Mouse (Mus musculus) liver, embryonic 15.5 days (tissue): ENCODE results near the gene Ago3. TPM values are rescaled to one million over a fixed set of nuclear protein-coding genes. Genes with fewer than 3 reads are reported as not detected.

Experiments
- ATAC-seq: fragments of 200-750 bp; cut with Nextera tagmentation; 2 replicates; pipeline ENCODE4 v1.8.0; 2017; ENCODE audit warnings: moderate number of reproducible peaks, mild to moderate bottlenecking, moderate library complexity; ENCODE audit not compliant: insufficient read depth
- H3K27ac ChIP-seq: fragments of 300-500 bp; sonication (generic); replicated peaks from 2 replicates; pipeline ENCODE4 v1.5.1; 2015; ENCODE audit warnings: mild to moderate bottlenecking, inconsistent platforms
- H3K27me3 ChIP-seq: fragments of 300-500 bp; sonication (generic); 2 replicates; pipeline ENCODE4 v1.6.1; 2015; ENCODE audit warnings: mild to moderate bottlenecking, inconsistent platforms
- H3K36me3 ChIP-seq: fragments of 300-500 bp; sonication (generic); replicated peaks from 2 replicates; pipeline ENCODE4 v1.6.1; 2015; ENCODE audit warnings: moderate library complexity, mild to moderate bottlenecking, inconsistent platforms
- H3K4me1 ChIP-seq: fragments of 300-500 bp; sonication (generic); replicated peaks from 2 replicates; pipeline ENCODE4 v1.6.1; 2015; ENCODE audit warnings: inconsistent platforms
- H3K4me2 ChIP-seq: fragments of 300-500 bp; sonication (generic); 2 replicates; pipeline ENCODE4 v1.6.1; 2015; ENCODE audit warnings: moderate library complexity, mild to moderate bottlenecking, inconsistent platforms
- H3K4me3 ChIP-seq: fragments of 300-500 bp; sonication (generic); replicated peaks from 2 replicates; pipeline ENCODE4 v1.5.1; 2015; ENCODE audit warnings: mild to moderate bottlenecking, inconsistent platforms
- H3K9ac ChIP-seq: fragments of 300-500 bp; sonication (generic); 2 replicates; pipeline ENCODE4 v1.6.1; 2015; ENCODE audit warnings: moderate library complexity, mild to moderate bottlenecking, inconsistent platforms
- H3K9me3 ChIP-seq: fragments of 300-500 bp; sonication (generic); replicated peaks from 2 replicates; pipeline ENCODE4 v1.6.1; 2016; ENCODE audit warnings: inconsistent platforms
- WGBS: fragments of 180-500 bp; shearing (Covaris S2); methylation state at CpG from one replicate; pipeline ENCODE4 v1.1.7; 2015; ENCODE audit warnings: mixed read lengths; ENCODE audit not compliant: insufficient replicate concordance; 5-methylcytosine and 5-hydroxymethylcytosine counted together
- polyA plus RNA-seq: library from polyadenylated mRNA; unstranded; fragments of >200 nt; fragmentation: Nextera tagmentation; extraction: Ambion mirVana; gene quantifications from 2 replicates; pipeline ENCODE4 v1.2.1, GENCODE M21; 2015

Gene Ago3
- polyA plus RNA-seq, 1 experiment from 2014 or later = 5.2 TPM

GRCm38 (mm10) chr4:126415707-126416106, 13.6 kb downstream of the Ago3 start:
- Histone ChIP-seq H3K4me1 (no peaks in the 10 kb centered on the region), H3K4me3 (no peak overlapping the region), H3K9ac (no peak overlapping the region), H3K36me3 (0 out of 2 replicates have a peak, but pooled peaks cover 5% of the 10 kb centered on the region), H3K4me2 (no peak overlapping the region), H3K9me3 (no peaks in the 10 kb centered on the region), H3K27ac (no peak overlapping the region), H3K27me3 (no peaks in the 10 kb centered on the region)
- ATAC-seq = no peak

GRCm38 (mm10) chr4:126412526-126412925, 16.8 kb downstream of the Ago3 start:
- 84% methylated on average over 3 of the region's 3 CpGs for WGBS
- no peak overlapping the region for H3K27ac ChIP-seq
- no peak overlapping the region for H3K4me3 ChIP-seq
- no peak for ATAC-seq
- no peak overlapping the region for H3K9ac ChIP-seq
- no peaks in the 10 kb centered on the region for H3K4me1 ChIP-seq
- H3K4me2 ChIP-seq = no peak overlapping the region
- H3K9me3 ChIP-seq = no peaks in the 10 kb centered on the region
- H3K27me3 ChIP-seq = no peaks in the 10 kb centered on the region
- 0 out of 2 replicates have a peak, but pooled peaks cover 5% of the 10 kb centered on the region for H3K36me3 ChIP-seq

GRCm38 (mm10) chr4:126371497-126371896, 57.9 kb downstream of the Ago3 start:
- no peak overlapping the region for H3K27ac ChIP-seq
- H3K9ac ChIP-seq = no peak overlapping the region
- H3K4me1 ChIP-seq = no peaks in the 10 kb centered on the region
- no peak for ATAC-seq
- H3K27me3 ChIP-seq = no peaks in the 10 kb centered on the region
- H3K4me3 ChIP-seq = no peak overlapping the region
- H3K9me3 ChIP-seq = no peaks in the 10 kb centered on the region
- 82% methylated on average over 9 of the region's 9 CpGs for WGBS
- 0 out of 2 replicates have a peak, but pooled peaks cover 7% of the 10 kb centered on the region for H3K36me3 ChIP-seq
- H3K4me2 ChIP-seq = no peak overlapping the region

- no peaks in the 10 kb centered on the region for H3K27me3 ChIP-seq
- no peak overlapping the region for H3K9ac ChIP-seq
- no peaks in the 10 kb centered on the region for H3K9me3 ChIP-seq
- 63% methylated on average over 1 of the region's 1 CpGs for WGBS
- H3K27ac ChIP-seq = no peak overlapping the region
- ATAC-seq = no peak
- no peak overlapping the region for H3K4me2 ChIP-seq
- no peak overlapping the region for H3K4me3 ChIP-seq
- peaks cover 29% of the 10 kb centered on the region for H3K36me3 ChIP-seq
- no peaks in the 10 kb centered on the region for H3K4me1 ChIP-seq
Measured at GRCm38 (mm10) chr4:126360069-126360468, 69.3 kb downstream of the Ago3 start.

- WGBS = 70% methylated on average over 4 of the region's 4 CpGs
- H3K4me1 ChIP-seq = 0 out of 2 replicates have a peak, but pooled peaks cover 3% of the 10 kb centered on the region
- H3K4me3 ChIP-seq = no peak overlapping the region
- no peaks in the 10 kb centered on the region for H3K27me3 ChIP-seq
- no peak overlapping the region for H3K4me2 ChIP-seq
- H3K9me3 ChIP-seq = no peaks in the 10 kb centered on the region
- ATAC-seq = no peak
- H3K9ac ChIP-seq = no peak overlapping the region
- no peak overlapping the region for H3K27ac ChIP-seq
- H3K36me3 ChIP-seq = peaks cover 16% of the 10 kb centered on the region
Measured at GRCm38 (mm10) chr4:126343451-126343850, 85.9 kb downstream of the Ago3 start.

GRCm38 (mm10) chr4:126339461-126339860, 89.9 kb downstream of the Ago3 start:
- Histone ChIP-seq H3K4me1 (0 out of 2 replicates have a peak, but pooled peaks cover 3% of the 10 kb centered on the region), H3K9me3 (no peaks in the 10 kb centered on the region), H3K9ac (no peak overlapping the region), H3K4me3 (no peak overlapping the region), H3K4me2 (no peak overlapping the region), H3K36me3 (no peaks in the 10 kb centered on the region), H3K27me3 (no peaks in the 10 kb centered on the region), H3K27ac (no peak overlapping the region)
- 32% methylated on average over 4 of the region's 4 CpGs for WGBS
- no peak for ATAC-seq

- Histone ChIP-seq H3K27me3 (no peaks in the 10 kb centered on the region), H3K9ac (no peak overlapping the region), H3K27ac (no peak overlapping the region), H3K9me3 (no peaks in the 10 kb centered on the region), H3K4me3 (no peak overlapping the region), H3K36me3 (no peaks in the 10 kb centered on the region), H3K4me1 (no peaks in the 10 kb centered on the region), H3K4me2 (no peak overlapping the region)
- WGBS = 39% methylated on average over 3 of the region's 3 CpGs
- ATAC-seq = no peak
Measured at GRCm38 (mm10) chr4:126332358-126332757, 97.0 kb downstream of the Ago3 start.

- no peak for ATAC-seq
- H3K4me1 ChIP-seq = no peaks in the 10 kb centered on the region
- H3K9me3 ChIP-seq = no peaks in the 10 kb centered on the region
- H3K9ac ChIP-seq = no peak overlapping the region
- H3K27ac ChIP-seq = no peak overlapping the region
- H3K4me2 ChIP-seq = no peak overlapping the region
- 63% methylated on average over 1 of the region's 1 CpGs for WGBS
- no peak overlapping the region for H3K4me3 ChIP-seq
- no peaks in the 10 kb centered on the region for H3K36me3 ChIP-seq
- no peaks in the 10 kb centered on the region for H3K27me3 ChIP-seq
Measured at GRCm38 (mm10) chr4:126331751-126332150, 97.6 kb downstream of the Ago3 start.

GRCm38 (mm10) chr4:126330295-126330694, 99.1 kb downstream of the Ago3 start:
- H3K27me3 ChIP-seq = peaks cover 4% of the 10 kb centered on the region
- H3K9me3 ChIP-seq = no peaks in the 10 kb centered on the region
- H3K4me2 ChIP-seq = no peak overlapping the region
- no peak overlapping the region for H3K9ac ChIP-seq
- no peak for ATAC-seq
- WGBS = 78% methylated on average over 4 of the region's 4 CpGs
- no peak overlapping the region for H3K4me3 ChIP-seq
- H3K4me1 ChIP-seq = no peaks in the 10 kb centered on the region
- no peak overlapping the region for H3K27ac ChIP-seq
- no peaks in the 10 kb centered on the region for H3K36me3 ChIP-seq

- ATAC-seq = no peak
- H3K9me3 ChIP-seq = no peaks in the 10 kb centered on the region
Measured at GRCm38 (mm10) chr4:126326036-126326435, 103.3 kb downstream of the Ago3 start.

GRCm38 (mm10) chr4:126325281-126325861, 104.0 kb downstream of the Ago3 start, which contains the start of gene Tekt2:
Gene Tekt2 (minus strand): TSS chr4:126325688.
- Histone ChIP-seq H3K9ac (no peak within 1 kb of the TSS), H3K4me2 (peak within 1 kb of the TSS; percentile 16; the same call in 1 of the 2 replicates), H3K4me3 (no peak within 1 kb of the TSS), H3K4me1 (peaks cover 15% of the 10 kb centered on the region), H3K27me3 (peaks cover 18% of the 10 kb centered on the region), H3K27ac (no peak within 1 kb of the TSS), H3K9me3 (no peaks in the 10 kb centered on the region), H3K36me3 (no peaks in the 10 kb centered on the region)
- ATAC-seq = no peak
- 21% methylated on average over 23 of the region's 23 CpGs for WGBS

More at GRCm38 (mm10) chr4:126326036-126326435, 103.3 kb downstream of the Ago3 start:
- Histone ChIP-seq H3K9ac (no peak overlapping the region), H3K4me1 (peaks cover 8% of the 10 kb centered on the region), H3K27me3 (peaks cover 18% of the 10 kb centered on the region), H3K36me3 (no peaks in the 10 kb centered on the region), H3K4me2 (no peak overlapping the region), H3K4me3 (no peak overlapping the region), H3K27ac (no peak overlapping the region)
- WGBS = 30% methylated on average over 6 of the region's 6 CpGs

GRCm38 (mm10) chr4:126324861-126325260, 104.5 kb downstream of the Ago3 start:
- Histone ChIP-seq H3K27ac (no peak overlapping the region), H3K4me2 (no peak overlapping the region), H3K4me3 (no peak overlapping the region), H3K9ac (no peak overlapping the region), H3K27me3 (peaks cover 18% of the 10 kb centered on the region), H3K9me3 (no peaks in the 10 kb centered on the region), H3K36me3 (no peaks in the 10 kb centered on the region), H3K4me1 (peaks cover 20% of the 10 kb centered on the region)
- no peak for ATAC-seq
- WGBS = 56% methylated on average over 13 of the region's 13 CpGs
